In genomic region chr5:92435025-92435584, GRCm38 (mm10) we compare ENCODE assay signal across 8 mouse cellular contexts. TPM values are rescaled to one million over a fixed set of nuclear protein-coding genes. Genes with fewer than 3 reads are reported as not detected.
A peak's percentile ranks its signal among the peaks of the same experiment; 100 is the strongest.
DNase-seq lines count a peak whose midpoint lies in the region; ATAC-seq lines count a peak whose summit lies in the region.

Nup54 (minus strand) TSS chr5:92435219.

- no peaks in the 10 kb centered on the region for H3K27me3 ChIP-seq in hindbrain, embryonic 16.5 days (replicated peaks; ENCODE audit: control insufficient read depth, insufficient read depth, low read length)

- WGBS in hindbrain, embryonic 16.5 days, result 1% methylated on average over 34 of the region's 34 CpGs
- under 1% methylated on average over 34 of the region's 34 CpGs for WGBS in macrophage (ENCODE audit: missing documents)

- ATAC-seq in hindbrain, embryonic 16.5 days, result peak; percentile 100

- peak within 1 kb of the TSS; percentile 92 for H3K9ac ChIP-seq in hindbrain, embryonic 16.5 days (ENCODE audit: low read depth, low read length)

- peak within 1 kb of the TSS; percentile 64 for H3K4me3 ChIP-seq in hindbrain, embryonic 16.5 days (ENCODE audit: low read length)
- H3K4me3 ChIP-seq in macrophage (ENCODE audit: inconsistent target), result peak within 1 kb of the TSS; percentile 72

- H3K36me3 ChIP-seq in hindbrain, embryonic 16.5 days (ENCODE audit: control insufficient read depth, insufficient read depth, low read length), result 0 out of 2 replicates have a peak, but pooled peaks cover 3% of the 10 kb centered on the region
- H3K36me3 ChIP-seq in macrophage (ENCODE audit: inconsistent target), result 0 out of 2 replicates have a peak, but pooled peaks cover 7% of the 10 kb centered on the region

- peak; percentile 92 for DNase-seq in WW6 (ENCODE audit: low read depth, low spot score)
- peak; percentile 80 to 92 for DNase-seq in cerebellum, postnatal 4 days (ENCODE audit: low spot score in 2 of 2)
- peak; percentile 98 for DNase-seq in gastrocnemius, adult 18-20 months (ENCODE audit: low spot score)
- peak; percentile 93 to 96 for DNase-seq in left cerebral cortex, adult 18-20 months (ENCODE audit: low spot score in 2 of 2)
- DNase-seq in right cerebral cortex, adult 18-20 months, result peak; percentile 97
- peak; percentile 70 for DNase-seq in urinary bladder, postnatal 10 days (ENCODE audit: low spot score)

- no peaks in the 10 kb centered on the region for H3K9me3 ChIP-seq in hindbrain, embryonic 16.5 days (ENCODE audit: control insufficient read depth, low read length)

- H3K4me2 ChIP-seq in hindbrain, embryonic 16.5 days (ENCODE audit: low read length), result peak within 1 kb of the TSS; percentile 91

- peak within 1 kb of the TSS; percentile 82 for H3K27ac ChIP-seq in hindbrain, embryonic 16.5 days (ENCODE audit: low read depth, low read length)
- peak within 1 kb of the TSS; percentile 64 for H3K27ac ChIP-seq in macrophage

- peaks cover 44% of the 10 kb centered on the region for H3K79me2 ChIP-seq in macrophage (ENCODE audit: inconsistent target)

- H3K4me1 ChIP-seq in hindbrain, embryonic 16.5 days (ENCODE audit: control insufficient read depth, insufficient read depth, low read depth, low read length), result peaks cover 12% of the 10 kb centered on the region

RNA-seq across cellular contexts. Expression of gene Nup54, which starts in this region (rescaled TPM):
- total RNA-seq in gastrocnemius, adult 18-20 months (2021), result 10 to 100 TPM; 11.5 to 12.0 TPM
- polyA plus RNA-seq in hindbrain, embryonic 16.5 days (2015; fragmentation: Nextera tagmentation; extraction: Ambion mirVana), result 56.4 and 58.3 TPM in 2 replicates
- total RNA-seq in left cerebral cortex, adult 18-20 months (2021), result 10 to 100 TPM; 26.7 to 27.1 TPM
- 100 to 1,000 TPM in 7 of 26 experiments, 10 to 100 TPM in 19; 35.4 to 173 (median 67.4) TPM for total RNA-seq in macrophage (2018; cell fraction: chromatin; rRNA removed)
- total RNA-seq in macrophage (2018; cell fraction: cytosol; rRNA removed), result 10 to 100 TPM; 14.5 to 54.1 (median 21.0) TPM
- 100 to 1,000 TPM in 3 of 26 experiments, 10 to 100 TPM in 23; 24.9 to 119 (median 47.5) TPM for total RNA-seq in macrophage (2018; cell fraction: nucleus; rRNA removed)
- polyA plus RNA-seq in macrophage (2018), result 13.2 to 22.7 TPM (median 15.8 TPM) in 3 replicates

Comparison
In these comparisons a context has a peak if more than half of its experiments do, and no peak if none do; other contexts are left out.
1. Peak in every context shown above with its lines: DNase-seq, ATAC-seq, H3K4me3 ChIP-seq and H3K27ac ChIP-seq.